Mouse (Mus musculus) myocyte (in vitro differentiated cells): ENCODE data around the gene Gm11733.

Experiments
- POLR2A ChIP-seq: IDR thresholded peaks from one replicate; pipeline ENCODE4 v1.6.1; 2011; ENCODE audit warnings: low read depth, mild to moderate bottlenecking, control low read depth, moderate library complexity; ENCODE audit not compliant: insufficient read length
- REST ChIP-seq: IDR thresholded peaks from one replicate; pipeline ENCODE4 v1.6.1; 2011; ENCODE audit warnings: mild to moderate bottlenecking, control low read depth, moderate library complexity; ENCODE audit not compliant: insufficient read depth, insufficient read length
- SRF ChIP-seq: IDR thresholded peaks from one replicate; pipeline ENCODE4 v1.6.1; 2011; ENCODE audit warnings: low read depth; ENCODE audit not compliant: control insufficient read depth, insufficient read length
- USF1 ChIP-seq: IDR thresholded peaks from one replicate; pipeline ENCODE4 v1.6.1; 2011; ENCODE audit warnings: low read depth, mild to moderate bottlenecking, control low read depth, moderate library complexity

DNA sequence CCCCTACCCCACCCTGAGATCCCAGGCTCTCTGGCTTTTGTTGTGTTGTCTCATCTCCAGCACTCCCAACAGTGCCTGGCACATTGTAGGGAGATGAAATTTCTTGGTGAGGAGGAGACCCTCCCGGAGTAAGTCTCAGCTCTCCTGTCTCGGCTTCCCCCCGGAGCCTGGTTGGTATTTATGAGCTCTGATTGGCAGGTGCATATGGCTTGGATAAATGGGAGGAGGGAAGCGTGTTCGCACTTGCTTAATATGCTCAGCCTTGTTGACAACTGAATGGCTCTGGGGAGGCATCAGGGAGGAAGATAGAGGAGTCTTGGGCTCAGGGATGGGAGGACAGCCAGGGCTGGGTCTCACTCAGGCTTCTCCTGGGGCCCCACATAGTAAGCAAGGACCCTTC lies 14.4 kb upstream of the Gm11733 start:
- TF ChIP-seq REST (no peak), USF1 (no peak), POLR2A (no peak), SRF (no peak)
